Mouse (Mus musculus) hindbrain, embryonic 11.5 days (tissue): Measurements from ENCODE around the gene Gm28043. TPM values are rescaled to one million over a fixed set of nuclear protein-coding genes. Genes with fewer than 3 reads are reported as not detected.

Source experiments
- ATAC-seq: fragments of 200-750 bp; cut with Nextera tagmentation; 2 replicates; pipeline ENCODE4 v1.8.0; 2017; ENCODE audit warnings: mild to moderate bottlenecking, moderate TSS enrichment, moderate library complexity; ENCODE audit not compliant: low FRiP score
- DNase-seq: peaks from one replicate; pipeline ENCODE4 v3.0.0-alpha.2; 2015; ENCODE audit warnings: low spot score
- H3K27ac ChIP-seq: fragments of 300-500 bp; sonication (generic); 2 replicates; pipeline ENCODE4 v1.5.1; 2014; ENCODE audit warnings: mild to moderate bottlenecking, low read depth, low read length
- H3K27me3 ChIP-seq: fragments of 300-500 bp; sonication (generic); 2 replicates; pipeline ENCODE4 v1.6.1; 2014; ENCODE audit warnings: mild to moderate bottlenecking, low read length, moderate library complexity, mixed read lengths; ENCODE audit not compliant: control insufficient read depth, insufficient read depth
- H3K36me3 ChIP-seq: fragments of 300-500 bp; sonication (generic); 2 replicates; pipeline ENCODE4 v1.6.1; 2014; ENCODE audit warnings: mild to moderate bottlenecking, low read length, moderate library complexity, mixed read lengths; ENCODE audit not compliant: control insufficient read depth, insufficient read depth
- H3K4me1 ChIP-seq: fragments of 300-500 bp; sonication (generic); replicated peaks from 2 replicates; pipeline ENCODE4 v1.6.1; 2014; ENCODE audit warnings: low read length, mixed read lengths; ENCODE audit not compliant: control insufficient read depth, insufficient read depth
- H3K4me2 ChIP-seq: fragments of 300-500 bp; sonication (generic); replicated peaks from 2 replicates; pipeline ENCODE4 v1.6.1; 2014; ENCODE audit warnings: mild to moderate bottlenecking, low read depth, low read length
- H3K4me3 ChIP-seq: fragments of 300-500 bp; sonication (generic); 2 replicates; pipeline ENCODE4 v1.5.1; 2014; ENCODE audit warnings: low read depth, low read length
- H3K9ac ChIP-seq: fragments of 300-500 bp; sonication (generic); 2 replicates; pipeline ENCODE4 v1.6.1; 2014; ENCODE audit warnings: low read depth, low read length
- H3K9me3 ChIP-seq: fragments of 300-500 bp; sonication (generic); 2 replicates; pipeline ENCODE4 v1.6.1; 2016; ENCODE audit warnings: low read length; ENCODE audit not compliant: control insufficient read depth
- WGBS: fragments of 180-500 bp; shearing (Covaris S2); extraction: QIAGEN DNeasy Blood & Tissue Kit; methylation state at CpG from one replicate; pipeline ENCODE4 v1.1.7; 2014; 5-methylcytosine and 5-hydroxymethylcytosine counted together
- polyA plus RNA-seq: library from polyadenylated mRNA; unstranded; fragments of >200 nt; fragmentation: Nextera tagmentation; extraction: Ambion mirVana; gene quantifications from 2 replicates; pipeline ENCODE4 v1.2.1, GENCODE M21; 2014

Gene Gm28043
- polyA plus RNA-seq, 1 experiment from 2014 or later, result 3.2 TPM

DNA sequence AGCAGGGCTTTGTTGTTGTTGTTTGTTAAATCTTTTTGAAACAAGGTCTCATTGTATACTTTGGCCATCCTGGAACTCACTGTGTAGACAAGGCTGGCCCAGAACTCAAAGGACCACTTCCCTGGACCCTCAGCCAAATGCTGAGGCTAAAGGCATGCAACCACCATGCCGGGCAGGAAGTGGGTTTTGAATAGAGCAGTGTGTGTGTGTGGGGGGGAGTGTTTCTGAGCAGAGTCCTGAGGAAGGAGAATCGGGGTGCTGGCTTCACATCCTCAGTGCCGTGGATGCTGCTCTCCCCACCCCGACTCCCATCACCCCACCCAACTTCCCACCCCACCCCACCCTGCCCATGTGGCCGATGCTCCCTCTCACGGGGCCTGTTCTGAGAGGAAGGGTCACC, 29.2 kb upstream of the Gm28043 start:
- H3K27ac ChIP-seq, result no peak overlapping the region
- no peak overlapping the region for H3K9ac ChIP-seq
- no peaks in the 10 kb centered on the region; the same call in 1 of the 2 replicates for H3K4me1 ChIP-seq
- WGBS, result 86% methylated on average over 6 of the region's 6 CpGs
- H3K36me3 ChIP-seq, result no peaks in the 10 kb centered on the region
- H3K4me3 ChIP-seq, result no peak overlapping the region
- no peak overlapping the region for H3K4me2 ChIP-seq
- H3K27me3 ChIP-seq, result no peaks in the 10 kb centered on the region
- DNase-seq (no peak), ATAC-seq (no peak)
- H3K9me3 ChIP-seq, result no peaks in the 10 kb centered on the region

DNA sequence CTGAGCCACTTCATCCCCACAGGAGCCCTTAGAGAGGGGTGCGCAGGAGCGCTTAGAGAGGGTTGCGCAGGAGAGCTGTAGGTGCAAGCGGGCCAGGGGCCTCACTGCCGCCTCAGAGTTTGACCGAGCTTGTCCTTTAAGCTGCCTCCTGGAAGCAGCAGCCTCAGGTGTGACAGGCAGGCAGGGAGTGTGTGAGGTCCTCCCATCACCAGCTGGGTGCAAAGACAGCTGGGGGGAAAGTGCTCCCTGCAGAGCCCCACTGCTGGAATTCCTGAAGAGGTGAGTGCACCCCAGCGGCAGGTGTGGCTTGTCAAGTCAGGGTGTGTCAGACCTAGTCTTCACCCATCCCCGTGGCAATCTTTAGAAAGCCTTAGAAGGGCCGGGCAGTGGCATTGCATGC, 27.8 kb upstream of the Gm28043 start:
- no peak for DNase-seq
- H3K4me3 ChIP-seq, result no peak overlapping the region

GRCm38 (mm10) chr17:29589221-29589898, 25.3 kb upstream of the Gm28043 start:
- Histone ChIP-seq H3K4me2 (no peak overlapping the region), H3K9ac (no peak overlapping the region), H3K4me3 (no peak overlapping the region), H3K36me3 (no peaks in the 10 kb centered on the region), H3K9me3 (no peaks in the 10 kb centered on the region), H3K27me3 (no peaks in the 10 kb centered on the region), H3K4me1 (no peaks in the 10 kb centered on the region; the same call in 1 of the 2 replicates), H3K27ac (peak overlapping the region; percentile 54)
- DNase-seq (peak; percentile 17), ATAC-seq (peak; percentile 43; the same call in 1 of the 2 replicates)
- 46% methylated on average over 11 of the region's 11 CpGs for WGBS

More for the DNA sequence above, 27.8 kb upstream of the Gm28043 start:
- WGBS, result 85% methylated on average over 9 of the region's 9 CpGs
- Histone ChIP-seq H3K9me3 (no peaks in the 10 kb centered on the region), H3K27ac (no peak overlapping the region), H3K4me1 (no peaks in the 10 kb centered on the region; the same call in 1 of the 2 replicates), H3K9ac (no peak overlapping the region), H3K27me3 (no peaks in the 10 kb centered on the region), H3K36me3 (no peaks in the 10 kb centered on the region), H3K4me2 (no peak overlapping the region)
- ATAC-seq, result no peak

DNA sequence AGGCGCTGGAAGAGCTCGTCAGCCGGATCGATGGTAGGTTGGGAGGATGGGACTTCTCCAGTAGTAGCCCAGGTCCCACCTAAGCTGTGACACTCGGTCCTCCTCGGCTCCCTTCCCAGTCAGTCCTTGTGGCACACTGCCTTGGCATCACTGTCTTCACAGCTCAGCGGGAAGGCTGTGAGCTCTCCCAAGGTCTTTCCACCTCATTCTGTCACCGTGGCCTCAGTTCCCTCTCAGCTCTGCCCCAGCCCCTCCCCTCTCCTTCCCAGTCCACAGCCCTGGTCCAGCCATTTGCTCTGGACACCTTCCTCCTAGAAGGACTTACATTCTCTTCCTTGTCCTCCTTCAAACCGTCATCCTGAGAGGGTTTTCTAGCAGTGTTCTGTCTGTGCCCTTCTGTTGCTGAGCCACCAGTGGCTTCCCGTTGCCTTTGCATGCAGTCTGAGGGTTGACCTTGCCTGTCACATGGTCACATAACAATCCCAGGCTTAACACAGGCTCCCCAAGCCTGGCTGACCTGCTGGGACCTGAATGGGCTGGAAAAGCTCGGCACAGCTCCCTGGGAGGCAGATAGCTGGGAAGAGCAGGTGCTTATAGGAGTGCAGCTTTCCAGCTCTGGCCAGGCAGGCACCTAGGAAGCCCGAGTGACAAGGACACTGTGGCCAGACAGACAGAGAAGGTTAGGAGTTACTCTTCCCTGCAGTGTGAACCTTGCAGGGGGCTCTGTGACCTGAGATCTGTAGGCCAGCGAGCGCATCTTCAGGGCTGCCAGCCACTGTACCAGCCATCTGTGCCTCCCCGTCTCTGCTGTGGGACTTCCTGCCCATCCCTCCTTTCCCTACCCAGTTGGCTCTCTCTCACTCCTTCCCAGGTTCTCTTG, 18.5 kb upstream of the Gm28043 start:
- Histone ChIP-seq H3K4me1 (peaks cover 5% of the 10 kb centered on the region; the same call in 1 of the 2 replicates), H3K9ac (no peak overlapping the region), H3K4me3 (no peak overlapping the region), H3K36me3 (no peaks in the 10 kb centered on the region), H3K27me3 (no peaks in the 10 kb centered on the region), H3K9me3 (no peaks in the 10 kb centered on the region), H3K4me2 (no peak overlapping the region), H3K27ac (no peak overlapping the region)
- DNase-seq, result no peak
- WGBS, result 85% methylated on average over 15 of the region's 15 CpGs
- ATAC-seq, result no peak

GRCm38 (mm10) chr17:29596771-29597132, 17.9 kb upstream of the Gm28043 start:
- no peaks in the 10 kb centered on the region for H3K36me3 ChIP-seq
- peaks cover 5% of the 10 kb centered on the region; the same call in 1 of the 2 replicates for H3K4me1 ChIP-seq
- ATAC-seq, result no peak
- DNase-seq, result no peak
- WGBS, result 69% methylated on average over 13 of the region's 13 CpGs
- no peak overlapping the region for H3K4me3 ChIP-seq
- H3K4me2 ChIP-seq, result no peak overlapping the region
- no peaks in the 10 kb centered on the region for H3K9me3 ChIP-seq
- H3K27ac ChIP-seq, result no peak overlapping the region
- H3K27me3 ChIP-seq, result no peaks in the 10 kb centered on the region
- H3K9ac ChIP-seq, result no peak overlapping the region

DNA sequence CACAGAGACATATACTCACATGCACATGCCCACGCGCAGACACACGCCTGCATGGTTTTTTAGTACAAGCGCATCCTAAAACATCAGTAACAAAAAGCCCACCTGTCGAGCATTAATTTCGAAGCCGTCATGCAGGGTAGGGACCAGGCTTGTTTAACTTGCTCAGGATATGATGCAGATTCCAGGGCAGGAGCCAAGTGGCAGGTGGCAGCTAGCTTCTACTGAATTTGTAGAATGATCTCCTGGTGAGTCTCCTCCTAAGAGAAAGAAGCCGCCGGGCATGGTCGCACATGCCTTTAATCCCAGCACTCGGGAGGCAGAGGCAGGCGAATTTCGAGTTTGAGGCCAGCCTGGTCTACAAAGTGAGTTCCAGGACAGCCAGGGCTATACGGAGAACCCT, 15.6 kb upstream of the Gm28043 start:
- H3K27me3 ChIP-seq, result no peaks in the 10 kb centered on the region
- no peak overlapping the region for H3K4me3 ChIP-seq
- no peaks in the 10 kb centered on the region for H3K36me3 ChIP-seq
- no peak overlapping the region for H3K4me2 ChIP-seq
- no peak overlapping the region for H3K27ac ChIP-seq
- no peak overlapping the region for H3K9ac ChIP-seq
- peaks cover 5% of the 10 kb centered on the region; the same call in 1 of the 2 replicates for H3K4me1 ChIP-seq
- WGBS, result 94% methylated on average over 14 of the region's 14 CpGs
- ATAC-seq (no peak), DNase-seq (no peak)
- H3K9me3 ChIP-seq, result no peaks in the 10 kb centered on the region

DNA sequence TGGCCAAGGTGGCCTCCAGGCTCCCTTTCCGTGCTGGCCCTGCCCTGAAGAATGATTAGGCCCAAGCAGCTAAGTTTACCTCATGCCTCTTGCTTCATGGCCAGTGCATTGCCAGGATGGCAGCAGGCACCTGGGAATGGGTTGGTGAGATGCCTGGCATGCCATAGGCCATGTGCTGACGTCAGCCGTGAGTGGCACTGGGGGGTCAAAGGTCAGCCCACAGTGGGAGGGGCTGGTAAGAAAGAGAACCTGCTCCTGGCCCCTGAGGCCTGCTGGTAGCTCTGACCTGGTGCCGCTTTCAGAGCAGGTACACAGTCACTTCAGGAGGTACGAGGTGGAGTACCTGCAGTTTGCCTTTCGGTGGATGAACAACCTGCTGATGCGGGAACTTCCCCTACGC, 15.1 kb upstream of the Gm28043 start:
- H3K4me3 ChIP-seq, result no peak overlapping the region
- no peaks in the 10 kb centered on the region for H3K9me3 ChIP-seq
- no peak for DNase-seq
- H3K4me1 ChIP-seq, result peaks cover 5% of the 10 kb centered on the region; the same call in 1 of the 2 replicates
- no peaks in the 10 kb centered on the region for H3K36me3 ChIP-seq
- no peak for ATAC-seq
- H3K9ac ChIP-seq, result no peak overlapping the region
- H3K27ac ChIP-seq, result no peak overlapping the region
- no peaks in the 10 kb centered on the region for H3K27me3 ChIP-seq
- WGBS, result 92% methylated on average over 8 of the region's 8 CpGs
- no peak overlapping the region for H3K4me2 ChIP-seq

DNA sequence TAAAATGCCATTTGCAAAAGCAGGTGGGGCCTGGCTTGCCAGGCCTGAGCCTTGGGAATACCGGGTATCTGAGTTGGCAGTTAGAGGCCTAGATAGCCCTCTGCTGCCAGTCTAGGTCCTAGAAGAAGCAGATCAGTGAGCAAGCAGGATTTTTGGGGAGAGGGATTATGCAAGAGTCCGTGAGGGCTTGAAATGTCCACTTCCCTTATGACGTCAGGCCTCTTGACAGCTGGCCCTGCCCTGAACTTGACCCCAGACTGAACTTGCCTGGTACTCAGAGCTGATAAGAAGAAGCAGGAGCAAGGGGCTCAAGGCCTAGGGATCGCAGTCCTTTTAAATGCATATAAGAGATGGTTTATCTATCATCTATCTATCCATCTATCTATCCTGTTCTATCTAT, 13.3 kb upstream of the Gm28043 start:
- 80% methylated on average over 4 of the region's 4 CpGs for WGBS
- Histone ChIP-seq H3K4me3 (no peak overlapping the region), H3K9me3 (no peaks in the 10 kb centered on the region), H3K4me2 (no peak overlapping the region), H3K4me1 (peaks cover 5% of the 10 kb centered on the region; the same call in 1 of the 2 replicates), H3K36me3 (no peaks in the 10 kb centered on the region), H3K27ac (no peak overlapping the region), H3K9ac (no peak overlapping the region), H3K27me3 (no peaks in the 10 kb centered on the region)
- ATAC-seq (no peak), DNase-seq (no peak)
